Mouse (Mus musculus): ENCODE data around the gene Cdh6.

DNA sequence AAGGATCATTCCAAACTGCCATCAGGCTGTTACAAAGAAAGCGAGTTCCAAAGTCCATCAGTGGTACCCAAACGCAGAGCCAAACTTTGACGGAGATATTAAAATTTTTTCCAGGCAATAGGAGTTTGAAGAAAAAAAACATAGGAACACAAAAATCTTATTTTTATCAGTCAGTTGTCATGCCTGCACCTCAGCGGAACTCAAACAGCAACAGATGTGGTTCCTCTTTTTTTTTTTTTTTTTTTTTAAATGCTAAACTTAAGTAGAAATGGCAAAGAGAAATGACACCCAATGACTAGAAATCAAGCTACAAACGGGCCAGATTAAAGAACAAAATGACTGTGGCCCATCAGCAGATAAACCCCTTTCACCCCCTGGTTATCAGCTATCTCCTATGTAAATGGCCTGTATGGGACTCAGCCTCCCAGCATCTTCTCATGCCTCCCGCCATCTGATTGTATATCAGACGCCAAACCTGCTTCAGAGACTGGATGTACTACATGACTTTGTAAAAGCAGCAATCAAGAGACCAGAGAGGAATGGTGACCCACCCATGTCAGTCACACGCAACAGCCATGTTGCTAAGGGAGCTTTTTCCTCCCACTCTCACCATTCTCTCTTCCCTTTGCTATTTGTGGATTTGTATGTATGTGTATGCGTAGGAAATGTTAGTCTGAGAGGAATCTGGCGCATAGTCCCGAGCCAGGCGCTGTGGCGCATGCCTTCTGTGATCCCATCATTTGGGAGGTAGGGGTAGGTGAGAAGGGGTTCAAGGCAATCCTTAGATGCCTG, 8.2 kb downstream of the Cdh6 start:
- TF ChIP-seq CTCF (IDR thresholded peaks at IDR 0.05; ENCODE audit: low read depth) (no peak), EP300 (optimal IDR thresholded peaks at IDR 0.05) (no peak)

Measured in stomach, postnatal 0 days (tissue).